Mouse (Mus musculus): ENCODE results near the gene Cuedc2.

- TF ChIP-seq CTCF (IDR thresholded peaks at IDR 0.05; ENCODE audit: extremely low read depth, insufficient read depth, low read length) (no peak), POLR2A (IDR thresholded peaks at IDR 0.05; ENCODE audit: extremely low read depth, insufficient read depth, low read length) (no peak)
Observed at GRCm38 (mm10) chr19:46358381-46358780, 19.9 kb upstream of the Cuedc2 start.
